Mouse (Mus musculus): ENCODE measurements around the gene Prrx2.

DNA sequence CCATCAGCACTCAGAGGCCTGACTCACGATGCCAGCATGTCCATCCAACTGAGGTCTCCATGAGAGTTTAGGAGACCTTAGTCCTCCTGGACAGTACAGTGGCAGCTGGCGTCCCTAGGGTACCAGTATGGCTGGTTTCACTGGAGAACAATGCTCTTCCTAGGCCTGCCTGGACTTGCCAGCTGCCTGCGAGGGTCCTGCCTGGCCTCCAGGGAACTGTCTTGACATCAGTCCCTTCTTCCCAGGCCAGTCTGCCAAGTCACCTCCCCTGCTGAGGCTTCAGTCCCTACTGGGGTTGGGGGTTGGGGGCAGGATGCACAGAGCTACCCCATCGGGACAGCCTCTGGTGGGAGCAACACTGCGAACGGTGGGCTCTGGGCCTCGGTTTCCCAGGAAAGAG, 42.7 kb upstream of the Prrx2 start:
- TF ChIP-seq CTCF (IDR thresholded peaks at IDR 0.05; ENCODE audit: control insufficient read depth, insufficient read depth, insufficient replicate concordance, low read depth, low read length) (no peak), POLR2A (IDR thresholded peaks at IDR 0.05; ENCODE audit: control insufficient read depth, low read depth, low read length) (no peak)

Measured in testis, adult 2 months (tissue).